Mouse (Mus musculus) heart, adult 2 months (tissue): ENCODE measurements at regions not wholly inside any gene's neighbourhood (a gene's known extent, or its start where the extent isn't known, plus 50 kb on each side); places are given as distances from the start of the nearest gene placed in this dataset.

Experiments used
- DNase-seq, 2 experiments: peaks; one replicate each; pipeline ENCODE4 v3.0.0; 2021
- H3K27ac ChIP-seq: fragments of 200-600 bp; 2 replicates; pipeline ENCODE4 v1.8.1; 2022
- H3K27me3 ChIP-seq: fragments of 200-500 bp; 2 replicates; pipeline ENCODE4 v1.6.1; 2012; ENCODE audit warnings: mild to moderate bottlenecking, low read length, inconsistent platforms, mixed read lengths; ENCODE audit not compliant: control insufficient read depth, insufficient read depth
- H3K36me3 ChIP-seq: fragments of 200-500 bp; 2 replicates; pipeline ENCODE4 v1.6.1; 2012; ENCODE audit warnings: low read length, inconsistent platforms; ENCODE audit not compliant: control insufficient read depth, insufficient read depth
- H3K4me1 ChIP-seq: fragments of 200-500 bp; 2 replicates; pipeline ENCODE4 v1.6.1; 2011; ENCODE audit warnings: low read length; ENCODE audit not compliant: control insufficient read depth, insufficient read depth
- H3K4me3 ChIP-seq: fragments of 200-600 bp; 2 replicates; pipeline ENCODE4 v1.8.1; 2022
- H3K79me2 ChIP-seq: fragments of 200-500 bp; replicated peaks from 2 replicates; pipeline ENCODE4 v1.6.1; 2012; ENCODE audit warnings: mild to moderate bottlenecking, inconsistent platforms, low read length, moderate library complexity, mixed read lengths; ENCODE audit not compliant: control insufficient read depth, insufficient read depth
- H3K9ac ChIP-seq: fragments of 200-500 bp; 2 replicates; pipeline ENCODE4 v1.6.1; 2012; ENCODE audit warnings: low read depth, mild to moderate bottlenecking, control low read depth, inconsistent platforms, low read length, mixed read lengths
- CTCF ChIP-seq: fragments of 200-600 bp; IDR thresholded peaks from 2 replicates; pipeline ENCODE4 v1.8.1; 2022; ENCODE audit warnings: antibody characterized with exemption, mild to moderate bottlenecking, moderate library complexity
- EP300 ChIP-seq: fragments of 200-500 bp; IDR thresholded peaks from 2 replicates; pipeline ENCODE4 v1.6.1; 2011; ENCODE audit warnings: low read depth, low read length, control low read depth; ENCODE audit not compliant: insufficient read depth
- POLR2A ChIP-seq: fragments of 200-500 bp; IDR thresholded peaks from 2 replicates; pipeline ENCODE4 v1.6.1; 2011; ENCODE audit warnings: mild to moderate bottlenecking, low read depth, low read length, control low read depth; ENCODE audit not compliant: insufficient read depth
- WGBS: fragments of 180-500 bp; shearing (Covaris S2); methylation state at CpG from one replicate; pipeline ENCODE4 v1.1.7; 2018; 5-methylcytosine and 5-hydroxymethylcytosine counted together
- intact Hi-C: fragments of 180-260 bp; cut with DNase I; formaldehyde crosslinking; loops from one replicate; pipeline ENCODE4 v1.15.1; 2025

- DNase-seq = no peak
- Histone ChIP-seq H3K36me3 (no peaks in the 10 kb centered on the region), H3K9ac (no peak overlapping the region), H3K4me1 (no peaks in the 10 kb centered on the region), H3K79me2 (no peaks in the 10 kb centered on the region), H3K27me3 (no peaks in the 10 kb centered on the region), H3K27ac (no peak overlapping the region), H3K4me3 (no peak overlapping the region)
- no peak for TF ChIP-seq EP300
- no peak for TF ChIP-seq CTCF
- no peak for TF ChIP-seq POLR2A
- intact Hi-C loops = no loop called here
- 65% methylated on average over 3 of the region's 3 CpGs for WGBS
Measured at GRCm38 (mm10) chr6:93422906-93423305, 479.6 kb upstream of the Adamts9 start.

GRCm38 (mm10) chr6:93422253-93422652, 479.0 kb upstream of the Adamts9 start:
- H3K36me3 ChIP-seq = no peaks in the 10 kb centered on the region
- no peaks in the 10 kb centered on the region for H3K27me3 ChIP-seq
- DNase-seq = no peak
- H3K27ac ChIP-seq = no peak overlapping the region
- no peaks in the 10 kb centered on the region for H3K4me1 ChIP-seq
- intact Hi-C loops = no loop called here
- no peaks in the 10 kb centered on the region for H3K79me2 ChIP-seq
- H3K4me3 ChIP-seq = no peak overlapping the region
- TF ChIP-seq EP300 = no peak
- no peak for TF ChIP-seq CTCF
- no peak for TF ChIP-seq POLR2A
- no peak overlapping the region for H3K9ac ChIP-seq
- WGBS = 78% methylated on average over 4 of the region's 4 CpGs

- no peak overlapping the region for H3K4me3 ChIP-seq
- intact Hi-C loops = no loop called here
- 92% methylated on average over 6 of the region's 6 CpGs for WGBS
- no peaks in the 10 kb centered on the region for H3K79me2 ChIP-seq
- DNase-seq = no peak
- no peaks in the 10 kb centered on the region for H3K36me3 ChIP-seq
- H3K4me1 ChIP-seq = no peaks in the 10 kb centered on the region
- H3K27ac ChIP-seq = no peak overlapping the region
- no peaks in the 10 kb centered on the region for H3K27me3 ChIP-seq
- no peak overlapping the region for H3K9ac ChIP-seq
- TF ChIP-seq CTCF (no peak), POLR2A (no peak)
Measured at GRCm38 (mm10) chr6:93417625-93418024, 474.3 kb upstream of the Adamts9 start.

GRCm38 (mm10) chr6:93416006-93416405, 472.7 kb upstream of the Adamts9 start:
- TF ChIP-seq EP300 = no peak
- TF ChIP-seq CTCF = no peak
- no peak for TF ChIP-seq POLR2A
- Histone ChIP-seq H3K27me3 (no peaks in the 10 kb centered on the region), H3K36me3 (no peaks in the 10 kb centered on the region), H3K27ac (no peak overlapping the region), H3K4me3 (no peak overlapping the region), H3K9ac (no peak overlapping the region), H3K79me2 (no peaks in the 10 kb centered on the region), H3K4me1 (no peaks in the 10 kb centered on the region)
- no peak for DNase-seq
- intact Hi-C loops = no loop called here
- 62% methylated on average over 1 of the region's 1 CpGs for WGBS

GRCm38 (mm10) chr6:93411077-93411452, 467.8 kb upstream of the Adamts9 start:
- TF ChIP-seq CTCF = 0 out of 2 replicates have a peak, but pooled peaks have one; percentile 6
- no peak for TF ChIP-seq EP300
- intact Hi-C loops = no loop called here
- 87% methylated on average over 3 of the region's 3 CpGs for WGBS

GRCm38 (mm10) chr6:93410416-93411076, 467.3 kb upstream of the Adamts9 start:
- no peak overlapping the region for H3K27ac ChIP-seq
- intact Hi-C loops = no loop called here
- H3K4me3 ChIP-seq = no peak overlapping the region
- H3K79me2 ChIP-seq = no peaks in the 10 kb centered on the region
- DNase-seq = no peak
- no peaks in the 10 kb centered on the region for H3K4me1 ChIP-seq
- no peaks in the 10 kb centered on the region for H3K36me3 ChIP-seq
- no peak overlapping the region for H3K9ac ChIP-seq
- TF ChIP-seq EP300 = no peak
- no peak for TF ChIP-seq CTCF
- TF ChIP-seq POLR2A = no peak
- H3K27me3 ChIP-seq = no peaks in the 10 kb centered on the region
- 54% methylated on average over 5 of the region's 5 CpGs for WGBS

More at GRCm38 (mm10) chr6:93411077-93411452, 467.8 kb upstream of the Adamts9 start:
- DNase-seq = no peak
- no peak overlapping the region for H3K9ac ChIP-seq
- no peak overlapping the region for H3K27ac ChIP-seq
- no peaks in the 10 kb centered on the region for H3K79me2 ChIP-seq
- H3K27me3 ChIP-seq = no peaks in the 10 kb centered on the region
- H3K36me3 ChIP-seq = no peaks in the 10 kb centered on the region
- H3K4me1 ChIP-seq = no peaks in the 10 kb centered on the region
- no peak overlapping the region for H3K4me3 ChIP-seq
